Mouse (Mus musculus) liver, postnatal 0 days (tissue): ENCODE data around the gene Tshz3. TPM values are rescaled to one million over a fixed set of nuclear protein-coding genes. Genes with fewer than 3 reads are reported as not detected.
A peak's percentile ranks its signal among the peaks of the same experiment; 100 is the strongest.

Experiments
- ATAC-seq: fragments of 200-750 bp; cut with Nextera tagmentation; 2 replicates; pipeline ENCODE4 v1.8.0; 2017; ENCODE audit warnings: mild to moderate bottlenecking, moderate library complexity
- DNase-seq: peaks from one replicate; pipeline ENCODE4 v3.0.0-alpha.2; 2016
- H3K27ac ChIP-seq: fragments of 300-500 bp; sonication (generic); 2 replicates; pipeline ENCODE4 v1.5.1; 2014; ENCODE audit warnings: antibody characterized with exemption, moderate library complexity, mild to moderate bottlenecking, low read depth
- H3K27me3 ChIP-seq: fragments of 300-500 bp; sonication (generic); 2 replicates; pipeline ENCODE4 v1.6.1; 2014; ENCODE audit warnings: low read length, control low read depth, mixed read lengths; ENCODE audit not compliant: insufficient read depth
- H3K36me3 ChIP-seq: fragments of 300-500 bp; sonication (generic); replicated peaks from 2 replicates; pipeline ENCODE4 v1.6.1; 2014; ENCODE audit warnings: mild to moderate bottlenecking, control low read depth, low read length, moderate library complexity, mixed read lengths; ENCODE audit not compliant: insufficient read depth
- H3K4me1 ChIP-seq: fragments of 300-500 bp; sonication (generic); 2 replicates; pipeline ENCODE4 v1.6.1; 2014; ENCODE audit warnings: antibody characterized with exemption, mild to moderate bottlenecking, control low read depth; ENCODE audit not compliant: insufficient read depth
- H3K4me2 ChIP-seq: fragments of 300-500 bp; sonication (generic); 2 replicates; pipeline ENCODE4 v1.6.1; 2014; ENCODE audit warnings: low read depth, mild to moderate bottlenecking, low read length, moderate library complexity, mixed read lengths
- H3K4me3 ChIP-seq: fragments of 300-500 bp; sonication (generic); 2 replicates; pipeline ENCODE4 v1.5.1; 2014; ENCODE audit warnings: low read depth, low read length
- H3K9ac ChIP-seq: fragments of 300-500 bp; sonication (generic); replicated peaks from 2 replicates; pipeline ENCODE4 v1.6.1; 2014; ENCODE audit warnings: mild to moderate bottlenecking, moderate library complexity
- H3K9me3 ChIP-seq: fragments of 300-500 bp; sonication (generic); 2 replicates; pipeline ENCODE4 v1.6.1; 2016; ENCODE audit warnings: mild to moderate bottlenecking, control low read depth, low read length, mixed read lengths
- CTCF ChIP-seq: sonication (generic); IDR thresholded peaks from 2 replicates; pipeline ENCODE4 v1.5.1; 2016; ENCODE audit warnings: antibody characterized with exemption, low read depth
- EP300 ChIP-seq: IDR thresholded peaks from 2 replicates; pipeline ENCODE4 v1.6.1; 2016; ENCODE audit warnings: antibody characterized with exemption, low read depth, mild to moderate bottlenecking
- WGBS: fragments of 180-500 bp; shearing (Covaris S2); extraction: QIAGEN DNeasy Blood & Tissue Kit; methylation state at CpG from one replicate; pipeline ENCODE4 v1.1.7; 2014; ENCODE audit not compliant: insufficient replicate concordance; 5-methylcytosine and 5-hydroxymethylcytosine counted together
- polyA plus RNA-seq: library from polyadenylated mRNA; unstranded; fragments of >200 nt; fragmentation: Nextera tagmentation; extraction: Ambion mirVana; gene quantifications from 2 replicates; pipeline ENCODE4 v1.2.1, GENCODE M21; 2015

The Tshz3 gene
- polyA plus RNA-seq, 1 experiment from 2014 or later = 0.60 TPM

- no peak overlapping the region for H3K4me3 ChIP-seq
- H3K27me3 ChIP-seq = peaks cover 31% of the 10 kb centered on the region
- no peak overlapping the region for H3K27ac ChIP-seq
- no peaks in the 10 kb centered on the region; the same call in 1 of the 2 replicates for H3K4me1 ChIP-seq
- DNase-seq = no peak
- H3K4me2 ChIP-seq = no peak overlapping the region
- no peak for TF ChIP-seq CTCF
- TF ChIP-seq EP300 = no peak
- no peak for ATAC-seq
- H3K9ac ChIP-seq = no peak overlapping the region
- WGBS = 81% methylated on average over 1 of the region's 1 CpGs
- H3K36me3 ChIP-seq = no peaks in the 10 kb centered on the region
- H3K9me3 ChIP-seq = no peaks in the 10 kb centered on the region
Measured at GRCm38 (mm10) chr7:36687508-36687907, 10.4 kb upstream of the Tshz3 start.

GRCm38 (mm10) chr7:36689049-36689793 lies 8.7 kb upstream of the Tshz3 start:
- H3K4me3 ChIP-seq = no peak overlapping the region
- H3K9ac ChIP-seq = no peak overlapping the region
- peaks cover 47% of the 10 kb centered on the region for H3K27me3 ChIP-seq
- H3K9me3 ChIP-seq = no peaks in the 10 kb centered on the region
- no peak overlapping the region for H3K27ac ChIP-seq
- no peaks in the 10 kb centered on the region for H3K36me3 ChIP-seq
- 51% methylated on average over 7 of the region's 7 CpGs for WGBS
- no peak overlapping the region for H3K4me2 ChIP-seq
- DNase-seq (no peak), ATAC-seq (no peak)
- H3K4me1 ChIP-seq = no peaks in the 10 kb centered on the region; the same call in 1 of the 2 replicates
- TF ChIP-seq EP300 (no peak), CTCF (no peak)

- H3K36me3 ChIP-seq = no peaks in the 10 kb centered on the region
- H3K27ac ChIP-seq = no peak overlapping the region
- no peak overlapping the region for H3K9ac ChIP-seq
- peak; percentile 25 for DNase-seq
- no peak overlapping the region for H3K4me2 ChIP-seq
- H3K9me3 ChIP-seq = no peaks in the 10 kb centered on the region
- peaks cover 60% of the 10 kb centered on the region for H3K27me3 ChIP-seq
- 2% methylated on average over 19 of the region's 19 CpGs for WGBS
- no peak overlapping the region for H3K4me3 ChIP-seq
- TF ChIP-seq CTCF (peak; percentile 47), EP300 (no peak)
- no peak for ATAC-seq
- no peaks in the 10 kb centered on the region; the same call in 1 of the 2 replicates for H3K4me1 ChIP-seq
Measured at GRCm38 (mm10) chr7:36690551-36690950, 7.4 kb upstream of the Tshz3 start.

- peaks cover 69% of the 10 kb centered on the region for H3K27me3 ChIP-seq
- no peak overlapping the region for H3K4me2 ChIP-seq
- TF ChIP-seq CTCF (no peak), EP300 (no peak)
- no peaks in the 10 kb centered on the region for H3K36me3 ChIP-seq
- no peaks in the 10 kb centered on the region for H3K9me3 ChIP-seq
- ATAC-seq = no peak
- no peak overlapping the region for H3K9ac ChIP-seq
- H3K4me3 ChIP-seq = no peak overlapping the region
- no peak overlapping the region for H3K27ac ChIP-seq
- no peaks in the 10 kb centered on the region; the same call in 1 of the 2 replicates for H3K4me1 ChIP-seq
- WGBS = 3% methylated on average over 14 of the region's 14 CpGs
- no peak for DNase-seq
Measured at GRCm38 (mm10) chr7:36691617-36692016, 6.3 kb upstream of the Tshz3 start.

- no peak overlapping the region for H3K4me2 ChIP-seq
- no peak for ATAC-seq
Measured at GRCm38 (mm10) chr7:36692381-36692780, 5.5 kb upstream of the Tshz3 start.

GRCm38 (mm10) chr7:36693081-36693480 lies 4.8 kb upstream of the Tshz3 start:
- DNase-seq (no peak), ATAC-seq (no peak)
- TF ChIP-seq CTCF (no peak), EP300 (no peak)
- H3K4me1 ChIP-seq = peaks cover 8% of the 10 kb centered on the region
- H3K9ac ChIP-seq = no peak overlapping the region
- H3K4me2 ChIP-seq = no peak overlapping the region
- H3K9me3 ChIP-seq = no peaks in the 10 kb centered on the region
- H3K4me3 ChIP-seq = no peak overlapping the region
- H3K36me3 ChIP-seq = no peaks in the 10 kb centered on the region
- H3K27me3 ChIP-seq = peaks cover 83% of the 10 kb centered on the region
- H3K27ac ChIP-seq = no peak overlapping the region
- 27% methylated on average over 3 of the region's 3 CpGs for WGBS

More at GRCm38 (mm10) chr7:36692381-36692780, 5.5 kb upstream of the Tshz3 start:
- Histone ChIP-seq H3K9ac (no peak overlapping the region), H3K4me1 (peaks cover 6% of the 10 kb centered on the region), H3K36me3 (no peaks in the 10 kb centered on the region), H3K27ac (no peak overlapping the region), H3K27me3 (peaks cover 76% of the 10 kb centered on the region), H3K4me3 (no peak overlapping the region), H3K9me3 (no peaks in the 10 kb centered on the region)
- DNase-seq = no peak
- no peak for TF ChIP-seq EP300
- 12% methylated on average over 5 of the region's 5 CpGs for WGBS
